Mouse (Mus musculus) MEL (cell line): Measurements from ENCODE around the gene Btaf1. TPM values are rescaled to one million over a fixed set of nuclear protein-coding genes. Genes with fewer than 3 reads are reported as not detected.

ENCODE experiments used
- DNase-seq: peaks from one replicate; pipeline ENCODE4 v3.0.0; 2011; ENCODE audit warnings: low read depth, low spot score
- H3K27ac ChIP-seq: 2 replicates; pipeline ENCODE4 v1.5.1; 2012; ENCODE audit warnings: low read depth, mild to moderate bottlenecking, control low read depth, low read length, moderate library complexity; ENCODE audit not compliant: control insufficient read depth
- H3K27me3 ChIP-seq, 2 experiments: fragments of 150-350 bp in 1 of 2; sonication (generic) in 1 of 2; 2 replicates each; pipeline ENCODE4 v1.6.1; 2012; ENCODE audit warnings: low read length in 2 of 2, mild to moderate bottlenecking in 2 of 2, improper control_type of control experiment in 1 of 2, moderate library complexity in 1 of 2; ENCODE audit not compliant: insufficient read depth in 2 of 2, control insufficient read depth in 1 of 2
- H3K36me3 ChIP-seq, 2 experiments: 2 replicates each; pipeline ENCODE4 v1.6.1; 2012 to 2014; ENCODE audit warnings: low read length in 2 of 2, improper control_type of control experiment in 1 of 2, inconsistent platforms in 1 of 2, mild to moderate bottlenecking in 1 of 2; ENCODE audit not compliant: insufficient read depth in 2 of 2, control insufficient read depth in 1 of 2
- H3K4me1 ChIP-seq, 2 experiments: fragments of 150-350 bp in 1 of 2; sonication (generic) in 1 of 2; 2 replicates each; pipeline ENCODE4 v1.6.1; 2012; ENCODE audit warnings: low read length in 2 of 2, improper control_type of control experiment in 1 of 2, mild to moderate bottlenecking in 1 of 2; ENCODE audit not compliant: insufficient read depth in 2 of 2, control insufficient read depth in 1 of 2
- H3K4me3 ChIP-seq, 2 experiments: fragments of 150-350 bp in 1 of 2; sonication (generic) in 1 of 2; 2 replicates each; pipeline ENCODE4 v1.5.1; 2012; ENCODE audit warnings: low read depth in 2 of 2, low read length in 2 of 2, mild to moderate bottlenecking in 2 of 2, moderate library complexity in 2 of 2, control low read depth in 1 of 2, improper control_type of control experiment in 1 of 2; ENCODE audit not compliant: control insufficient read depth in 1 of 2, insufficient read depth in 1 of 2
- H3K79me2 ChIP-seq: 2 replicates; pipeline ENCODE4 v1.6.1; 2012; ENCODE audit warnings: mild to moderate bottlenecking, low read length, moderate library complexity; ENCODE audit not compliant: control insufficient read depth, poor library complexity, insufficient read depth
- H3K9ac ChIP-seq: 2 replicates; pipeline ENCODE4 v1.6.1; 2012; ENCODE audit warnings: low read depth, mild to moderate bottlenecking, control low read depth, low read length, moderate library complexity; ENCODE audit not compliant: control insufficient read depth, poor library complexity, severe bottlenecking
- H3K9me3 ChIP-seq: fragments of 150-350 bp; sonication (generic); replicated peaks from 2 replicates; pipeline ENCODE4 v1.6.1; 2012; ENCODE audit warnings: mild to moderate bottlenecking, low read length, improper control_type of control experiment, moderate library complexity; ENCODE audit not compliant: insufficient read depth
- CHD2 ChIP-seq: IDR thresholded peaks from 2 replicates; pipeline ENCODE4 v1.6.1; 2011; ENCODE audit warnings: low read length, improper control_type of control experiment
- CTCF ChIP-seq, 3 experiments: IDR thresholded peaks in 2 of 3; conservative IDR thresholded peaks in 1 of 3; 2 replicates each; pipeline ENCODE4 v1.5.1; 2011 to 2012; ENCODE audit warnings: low read length in 3 of 3, low read depth in 2 of 3, mild to moderate bottlenecking in 2 of 3, improper control_type of control experiment in 1 of 3, inconsistent platforms in 1 of 3, mixed read lengths in 1 of 3, moderate library complexity in 1 of 3; ENCODE audit not compliant: control insufficient read depth in 1 of 3, insufficient read depth in 1 of 3, poor library complexity in 1 of 3, severe bottlenecking in 1 of 3
- E2F4 ChIP-seq: IDR thresholded peaks from 2 replicates; pipeline ENCODE4 v1.6.1; 2011; ENCODE audit warnings: low read depth, low read length, improper control_type of control experiment, borderline replicate concordance
- ELF1 ChIP-seq: IDR thresholded peaks from 2 replicates; pipeline ENCODE4 v1.6.1; 2014; ENCODE audit warnings: low read depth, mild to moderate bottlenecking, inconsistent platforms, low read length, improper control_type of control experiment, moderate library complexity
- EP300 ChIP-seq, 2 experiments: IDR thresholded peaks; 2 replicates each; pipeline ENCODE4 v1.6.1; 2011; ENCODE audit warnings: improper control_type of control experiment in 2 of 2, low read length in 2 of 2, low read depth in 1 of 2, mild to moderate bottlenecking in 1 of 2
- ETS1 ChIP-seq: IDR thresholded peaks from 2 replicates; pipeline ENCODE4 v1.6.1; 2012; ENCODE audit warnings: low read depth, mild to moderate bottlenecking, inconsistent platforms, low read length, improper control_type of control experiment, moderate library complexity
- GABPA ChIP-seq: IDR thresholded peaks from 2 replicates; pipeline ENCODE4 v1.6.1; 2012; ENCODE audit warnings: low read depth, mild to moderate bottlenecking, inconsistent platforms, low read length, improper control_type of control experiment, moderate library complexity
- GATA1 ChIP-seq: IDR thresholded peaks from 2 replicates; pipeline ENCODE4 v1.6.1; 2011; ENCODE audit warnings: low read depth, low read length, improper control_type of control experiment
- HCFC1 ChIP-seq: IDR thresholded peaks from 2 replicates; pipeline ENCODE4 v1.6.1; 2012; ENCODE audit warnings: low read depth, mild to moderate bottlenecking, inconsistent platforms, low read length, improper control_type of control experiment, moderate library complexity
- KAT2A ChIP-seq: conservative IDR thresholded peaks from 2 replicates; pipeline ENCODE4 v1.6.1; 2012; ENCODE audit warnings: low read depth, low read length, improper control_type of control experiment, inconsistent platforms
- MAX ChIP-seq: IDR thresholded peaks from 2 replicates; pipeline ENCODE4 v1.6.1; 2011; ENCODE audit warnings: low read length, improper control_type of control experiment
- MAZ ChIP-seq: IDR thresholded peaks from 2 replicates; pipeline ENCODE4 v1.6.1; 2012; ENCODE audit warnings: low read depth, mild to moderate bottlenecking, inconsistent platforms, low read length, improper control_type of control experiment
- MXI1 ChIP-seq: IDR thresholded peaks from 2 replicates; pipeline ENCODE4 v1.6.1; 2011; ENCODE audit warnings: mild to moderate bottlenecking, low read depth, low read length, improper control_type of control experiment
- MYB ChIP-seq: IDR thresholded peaks from 2 replicates; pipeline ENCODE4 v1.6.1; 2011; ENCODE audit warnings: mild to moderate bottlenecking, low read depth, low read length, improper control_type of control experiment
- MYC ChIP-seq: IDR thresholded peaks from 2 replicates; pipeline ENCODE4 v1.6.1; 2011; ENCODE audit warnings: low read depth, mild to moderate bottlenecking, low read length, improper control_type of control experiment, moderate library complexity
- NRF1 ChIP-seq: IDR thresholded peaks from 2 replicates; pipeline ENCODE4 v1.6.1; 2014; ENCODE audit warnings: low read depth, mild to moderate bottlenecking, inconsistent platforms, low read length, improper control_type of control experiment, moderate library complexity; ENCODE audit not compliant: poor library complexity, insufficient read depth, severe bottlenecking
- POLR2AphosphoS5 ChIP-seq: IDR thresholded peaks from 2 replicates; pipeline ENCODE4 v1.6.1; 2012; ENCODE audit warnings: low read depth, borderline replicate concordance, mild to moderate bottlenecking, inconsistent platforms, low read length, moderate library complexity, mixed read lengths
- RCOR1 ChIP-seq: IDR thresholded peaks from 2 replicates; pipeline ENCODE4 v1.6.1; 2012; ENCODE audit warnings: low read depth, mild to moderate bottlenecking, inconsistent platforms, low read length, improper control_type of control experiment
- SIN3A ChIP-seq: IDR thresholded peaks from 2 replicates; pipeline ENCODE4 v1.6.1; 2012; ENCODE audit warnings: low read length, improper control_type of control experiment, inconsistent platforms
- TAL1 ChIP-seq: IDR thresholded peaks from 2 replicates; pipeline ENCODE4 v1.6.1; 2012; ENCODE audit warnings: mild to moderate bottlenecking, inconsistent platforms, low read length, moderate library complexity, mixed read lengths
- TCF12 ChIP-seq: IDR thresholded peaks from 2 replicates; pipeline ENCODE4 v1.6.1; 2014; ENCODE audit warnings: low read depth, mild to moderate bottlenecking, inconsistent platforms, low read length, improper control_type of control experiment, moderate library complexity
- UBTF ChIP-seq: IDR thresholded peaks from 2 replicates; pipeline ENCODE4 v1.6.1; 2012; ENCODE audit warnings: low read depth, mild to moderate bottlenecking, inconsistent platforms, low read length, improper control_type of control experiment, moderate library complexity, borderline replicate concordance; ENCODE audit not compliant: insufficient read depth
- USF1 ChIP-seq: IDR thresholded peaks from 2 replicates; pipeline ENCODE4 v1.6.1; 2014; ENCODE audit warnings: low read depth, mild to moderate bottlenecking, inconsistent platforms, low read length, improper control_type of control experiment, moderate library complexity
- ZKSCAN1 ChIP-seq: IDR thresholded peaks from 2 replicates; pipeline ENCODE4 v1.6.1; 2012; ENCODE audit warnings: low read depth, mild to moderate bottlenecking, inconsistent platforms, low read length, improper control_type of control experiment, moderate library complexity
- polyA plus RNA-seq, 2 experiments: library from polyadenylated mRNA; stranded (reverse) in 1 of 2; unstranded in 1 of 2; fragments of >175 nt in 1 of 2; fragments of >200 nt in 1 of 2; gene quantifications; 2 replicates each; pipeline versions ENCODE4 v1.2.1 to v1.2.4; 2012; ENCODE audit warnings: low replicate concordance in 2 of 2, low read depth in 1 of 2; ENCODE audit not compliant: insufficient read length in 2 of 2, insufficient read depth in 1 of 2, missing spikeins in 1 of 2
- total RNA-seq: library from RNA; depleted of rRNA; stranded (reverse); fragments of 300-350 nt; gene quantifications from 2 replicates; pipeline ENCODE4 v1.2.3, GENCODE M21; 2012

Gene Btaf1
- total and polyA plus RNA-seq, 3 experiments, result 40.1 to 69.5 (median 46.1) TPM

- TF ChIP-seq ELF1 (0 out of 2 replicates have a peak, but pooled peaks have one; percentile 7), SIN3A (peak; percentile 76), MAZ (no peak), HCFC1 (no peak), ZKSCAN1 (no peak), RCOR1 (peak; percentile 97), TAL1 (peak; percentile 86), E2F4 (no peak), CTCF (IDR thresholded peaks at IDR 0.05 in 2 of 3, conservative IDR thresholded peaks at IDR 0.05 in 1 of 3; ENCODE audit: control insufficient read depth in 1 of 3, insufficient read depth in 1 of 3, low read depth in 2 of 3, low read length in 3 of 3, poor library complexity in 1 of 3, severe bottlenecking in 1 of 3) (peak in 1 of 3 experiments; percentile 45; a peak in 2 of 6 replicates), EP300 (IDR thresholded peaks at IDR 0.05; ENCODE audit: low read depth in 1 of 2, low read length in 2 of 2) (peak; percentile 71 to 83), NRF1 (no peak), CHD2 (no peak), GABPA (no peak), POLR2AphosphoS5 (no peak), GATA1 (peak; percentile 81), MXI1 (peak; percentile 86), UBTF (no peak), MYB (no peak), MAX (peak; percentile 37; the same call in 1 of the 2 replicates), USF1 (no peak), MYC (peak; percentile 72), TCF12 (peak; percentile 88), KAT2A (no peak), ETS1 (peak; percentile 82)
- no peak overlapping the region for H3K27ac ChIP-seq
- no peak overlapping the region for H3K4me3 ChIP-seq
- H3K9me3 ChIP-seq, result no peaks in the 10 kb centered on the region
- no peak overlapping the region for H3K9ac ChIP-seq
- peaks cover 59% of the 10 kb centered on the region for H3K79me2 ChIP-seq
- peaks cover 21 to 25% of the 10 kb centered on the region in 2 experiments for H3K4me1 ChIP-seq
- no peaks in the 10 kb centered on the region for H3K27me3 ChIP-seq
- H3K36me3 ChIP-seq, result peaks cover 21 to 54% of the 10 kb centered on the region in 2 experiments
- DNase-seq, result peak; percentile 83
Measured at GRCm38 (mm10) chr19:36940064-36940463, 14.2 kb downstream of the Btaf1 start.
